Mouse (Mus musculus) layer of hippocampus, postnatal 36 days (tissue): Measurements from ENCODE around the gene Chchd5. TPM values are rescaled to one million over a fixed set of nuclear protein-coding genes. Genes with fewer than 3 reads are reported as not detected.

Experiments
- DNase-seq, 2 experiments: peaks; one replicate each; pipeline ENCODE4 v3.0.0; 2022
- total RNA-seq, 2 experiments: library from RNA; stranded (reverse); gene quantifications; 2 replicates each; pipeline ENCODE4 v1.2.3; 2021

Gene Chchd5
- total RNA-seq, 2 experiments from 2014 or later, result 10.8 to 12.4 TPM

DNA sequence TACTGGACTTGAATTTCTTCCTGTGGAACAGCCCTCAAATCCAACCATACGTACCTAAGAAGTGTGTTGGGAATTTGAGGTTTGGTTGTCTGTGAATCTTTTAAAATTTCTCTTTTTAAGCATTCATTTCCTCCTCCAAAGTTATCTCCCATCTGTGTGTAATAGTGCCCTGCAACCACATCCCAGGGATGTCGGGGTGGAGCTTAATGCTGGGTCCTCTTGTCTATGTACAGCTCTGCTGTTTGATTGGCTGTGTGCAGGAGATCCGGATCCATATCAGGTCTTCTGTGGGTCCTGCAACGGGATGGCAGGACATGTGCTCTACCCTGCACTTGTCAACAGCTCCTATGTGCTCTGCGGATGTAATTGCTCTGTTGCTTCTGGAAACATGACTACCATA, 35.3 kb downstream of the Chchd5 start:
- no peak for DNase-seq

DNA sequence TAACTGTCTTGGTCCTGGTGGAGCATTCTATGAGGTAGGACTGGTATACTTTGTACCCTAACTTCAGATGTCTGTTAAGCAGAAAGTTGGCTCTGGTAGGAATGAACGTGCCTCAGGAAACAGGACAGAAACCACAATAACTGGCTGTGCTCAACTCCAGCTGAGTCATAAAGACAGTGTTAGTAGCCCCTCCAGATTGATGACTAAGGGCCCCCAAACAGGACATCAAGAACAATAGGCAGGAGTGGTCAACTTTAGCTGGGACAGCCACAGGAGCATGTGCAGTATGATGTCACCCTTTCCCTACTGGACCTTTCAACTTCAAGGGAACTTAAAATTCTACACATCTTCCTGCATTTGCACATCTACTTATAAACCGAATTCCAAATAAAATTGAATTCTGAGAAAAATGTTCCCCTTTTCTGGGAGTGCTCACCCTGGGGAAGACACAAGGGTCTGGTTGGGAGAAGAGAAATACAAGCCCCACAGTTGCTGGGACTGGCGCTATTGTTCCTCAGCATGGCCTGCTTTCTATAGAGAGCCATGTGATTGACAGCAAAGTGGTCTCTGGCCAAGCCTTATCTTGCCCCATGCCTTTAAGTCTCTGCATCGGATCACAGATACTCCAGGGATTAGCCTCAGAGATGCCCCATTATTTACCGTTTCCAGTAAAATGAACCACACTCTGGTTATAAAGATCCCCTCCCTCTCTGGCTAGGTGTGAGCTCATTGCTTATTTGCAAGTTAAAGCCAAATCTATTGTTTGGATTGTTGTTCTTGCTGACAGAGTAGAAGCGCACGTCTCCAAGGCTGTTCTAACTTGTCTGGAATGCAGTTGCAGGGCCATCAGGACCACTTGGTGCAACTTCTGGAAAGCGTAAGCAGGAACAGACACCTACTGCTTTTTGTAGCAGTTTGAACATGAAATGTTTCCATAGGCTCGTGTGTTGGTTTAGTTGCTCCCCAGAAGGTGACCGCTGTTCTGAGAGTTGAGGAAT, 37.3 kb downstream of the Chchd5 start:
- DNase-seq, result no peak

DNA sequence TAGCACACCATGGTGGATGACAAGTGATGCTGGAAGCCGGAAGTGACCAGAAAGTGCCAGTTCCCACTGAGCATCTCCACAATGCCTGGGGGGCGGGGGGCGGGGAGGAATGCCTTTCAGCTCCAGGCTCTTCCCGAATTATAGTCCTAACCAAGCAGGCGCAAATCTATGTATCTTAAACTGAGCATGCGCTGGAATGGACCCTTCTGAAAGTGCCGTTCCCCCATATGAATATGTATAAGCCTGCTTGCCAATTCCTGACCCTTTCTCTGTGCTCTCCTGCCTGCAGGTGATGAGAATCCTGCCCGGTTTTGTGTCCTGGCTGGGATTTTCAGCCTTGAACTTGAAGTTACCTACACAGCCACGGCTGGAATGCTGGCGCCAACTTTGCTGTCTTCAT, 43.9 kb downstream of the Chchd5 start:
- no peak for DNase-seq

DNA sequence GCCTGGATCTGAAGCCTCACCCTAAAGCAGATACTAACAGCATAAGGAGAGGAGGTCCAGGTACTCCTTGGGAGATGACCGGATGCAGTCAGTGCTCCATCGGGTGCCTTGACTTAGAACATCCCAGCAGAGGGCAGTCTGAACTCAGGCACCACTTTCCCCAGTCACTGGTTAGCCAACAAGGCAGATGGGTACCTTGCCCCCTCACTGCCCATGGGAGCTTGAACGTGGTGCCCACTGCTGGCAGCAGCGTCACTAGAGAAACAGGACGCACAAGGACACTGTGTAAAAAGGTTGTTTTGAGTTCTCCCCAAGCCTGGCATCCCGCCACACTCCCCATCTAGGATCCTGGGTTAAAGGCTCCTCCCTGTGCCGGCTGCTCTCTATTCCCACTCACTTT, 45.0 kb downstream of the Chchd5 start:
- peak; percentile 49 to 53 for DNase-seq

DNA sequence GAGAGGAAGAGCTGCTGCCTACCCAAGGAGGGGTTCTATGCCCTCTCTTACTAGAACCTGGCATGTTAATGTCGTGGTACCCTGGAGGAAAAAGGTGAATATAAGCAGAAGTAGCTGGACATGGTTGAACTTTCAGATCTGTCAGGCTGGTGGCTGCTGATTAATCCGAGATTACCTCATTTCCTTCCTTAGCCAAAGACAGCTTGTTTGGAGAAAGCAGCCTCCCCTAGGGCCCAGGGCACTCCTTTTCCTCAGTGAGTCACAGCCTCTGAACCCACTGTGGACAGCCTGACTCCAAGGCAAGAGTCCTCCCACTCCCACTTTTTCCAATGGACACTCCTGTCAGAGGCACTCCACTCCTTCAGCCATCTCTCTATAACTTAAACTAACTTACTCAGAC, 46.1 kb downstream of the Chchd5 start:
- no peak for DNase-seq

DNA sequence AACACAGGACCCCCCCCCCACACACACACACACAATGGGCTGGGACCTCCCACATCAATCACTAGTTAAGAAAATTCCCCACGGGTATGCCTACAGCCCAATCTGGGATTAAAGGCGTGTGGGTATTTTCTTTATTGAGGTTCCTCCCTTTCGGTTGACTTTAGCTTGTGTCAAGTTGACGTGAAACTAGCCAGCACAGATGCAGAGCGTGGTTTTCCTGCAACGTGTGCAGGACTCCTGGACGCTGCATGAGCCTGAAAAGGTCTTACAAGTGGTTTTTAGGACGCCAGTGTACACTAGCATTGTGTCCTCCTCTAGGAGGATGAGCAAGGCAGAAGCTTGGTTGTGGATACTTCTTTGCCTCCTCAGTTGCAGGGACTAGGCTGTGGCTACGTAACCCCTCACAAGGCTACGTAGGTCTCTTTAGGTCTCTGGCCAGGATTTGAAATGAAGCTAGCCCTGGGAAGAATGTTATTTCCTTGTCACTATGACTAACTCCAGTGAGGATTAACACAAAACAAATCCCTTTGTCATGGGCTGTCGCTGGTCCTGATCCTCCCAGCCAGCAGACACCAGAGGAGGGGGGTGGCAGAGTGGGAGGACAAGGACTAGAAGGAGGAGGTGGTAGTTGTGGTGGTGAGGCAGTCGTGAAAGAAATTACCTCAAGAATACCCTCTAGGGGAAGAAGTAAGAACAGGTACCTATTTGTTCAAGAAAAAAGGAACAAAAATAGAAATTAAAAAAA, 47.3 kb downstream of the Chchd5 start:
- no peak for DNase-seq

DNA sequence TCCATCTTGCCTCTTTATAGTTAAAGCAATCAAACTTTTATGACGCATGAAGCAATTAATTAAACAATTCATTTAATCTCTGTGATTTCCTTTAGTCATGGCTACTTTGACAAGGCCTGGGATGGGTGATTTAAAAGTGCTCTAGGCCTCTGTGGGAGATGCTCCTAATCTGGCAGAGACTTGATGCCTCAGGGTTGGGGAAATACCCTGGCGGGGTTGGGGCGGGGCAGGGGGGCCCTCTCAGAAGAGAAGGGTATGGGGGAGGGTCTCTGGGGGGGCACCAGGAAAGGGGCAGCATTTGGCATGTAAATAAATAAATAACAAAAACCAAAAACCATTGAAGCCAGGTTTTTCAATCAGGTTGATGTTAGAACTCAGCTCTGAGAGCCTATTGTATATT, 48.2 kb downstream of the Chchd5 start:
- DNase-seq, result no peak

DNA sequence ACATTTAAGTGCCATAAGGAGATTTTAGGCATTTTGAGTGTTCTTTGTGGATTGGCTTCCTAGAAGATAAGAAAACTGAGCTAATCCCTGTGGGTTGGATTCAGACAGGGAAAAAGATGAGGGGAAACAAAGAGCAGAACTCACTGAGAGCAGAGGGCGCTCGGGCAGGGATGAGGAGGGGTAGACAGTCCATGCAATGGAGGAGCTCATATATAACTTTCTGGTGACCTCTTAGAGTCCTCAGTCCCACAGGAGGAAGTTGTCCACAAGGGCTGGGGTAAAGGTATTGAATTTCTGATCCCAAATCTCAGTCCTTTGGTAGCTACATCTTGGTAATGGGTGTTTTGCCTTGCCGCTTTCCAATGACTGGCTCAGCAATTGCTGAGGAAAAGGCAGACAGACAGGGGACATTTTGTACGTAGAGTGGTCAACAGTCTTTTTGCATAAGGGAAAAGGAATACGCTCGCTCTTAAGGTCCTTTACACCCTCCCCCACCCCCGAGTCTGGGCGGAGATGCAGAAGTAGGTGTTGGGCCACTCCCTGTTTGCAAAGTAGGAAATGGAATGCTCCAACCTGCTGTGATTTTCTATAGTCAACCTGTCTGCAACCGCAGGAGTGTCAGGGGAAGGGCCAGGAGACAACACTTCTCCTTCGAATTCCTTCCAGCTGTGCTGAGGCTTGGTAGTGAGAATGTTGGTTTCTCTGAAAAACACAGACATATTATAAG, 48.8 kb downstream of the Chchd5 start:
- no peak for DNase-seq

DNA sequence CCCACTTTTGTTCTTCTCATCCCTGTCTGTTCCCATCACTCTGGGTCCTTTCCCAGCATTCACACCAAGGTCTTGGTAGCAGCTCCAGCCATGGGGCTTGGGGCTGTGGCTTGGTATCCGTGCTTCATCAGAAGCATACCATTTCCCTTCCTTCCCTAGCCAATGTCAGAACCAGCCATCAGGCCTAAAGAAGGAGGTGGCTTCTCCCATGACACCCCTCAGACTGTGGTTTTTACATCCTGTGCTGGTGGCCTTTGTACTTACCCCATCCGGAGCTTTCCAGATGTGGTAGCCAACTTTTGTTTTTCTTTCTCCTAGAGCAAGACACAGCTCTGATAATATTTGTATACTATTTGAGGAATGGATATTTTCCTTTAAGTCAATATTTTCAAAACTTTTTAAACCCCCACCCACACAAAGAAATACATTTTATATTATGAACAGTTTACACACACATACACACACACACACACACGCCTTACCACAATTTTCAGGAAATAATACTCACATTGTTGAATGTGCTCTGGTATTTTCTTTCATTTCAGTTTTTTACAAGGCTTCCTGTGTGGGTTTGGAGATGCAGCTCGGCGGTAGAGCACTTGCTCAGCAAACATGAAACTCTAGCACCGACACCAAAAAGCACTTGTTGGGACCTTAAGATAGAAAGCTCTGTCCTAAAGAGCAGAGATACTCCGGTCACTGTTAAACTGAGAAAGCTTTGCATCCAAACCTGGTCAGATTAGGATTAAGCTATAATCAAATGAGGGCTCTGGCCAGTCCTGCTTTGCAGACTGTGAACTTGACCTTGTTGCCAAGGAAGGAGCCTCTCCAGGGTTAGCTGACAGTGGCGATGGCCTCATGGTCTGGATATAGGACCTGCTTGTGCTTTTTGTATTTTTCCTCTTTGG, 50.7 kb downstream of the Chchd5 start:
- DNase-seq, result no peak

DNA sequence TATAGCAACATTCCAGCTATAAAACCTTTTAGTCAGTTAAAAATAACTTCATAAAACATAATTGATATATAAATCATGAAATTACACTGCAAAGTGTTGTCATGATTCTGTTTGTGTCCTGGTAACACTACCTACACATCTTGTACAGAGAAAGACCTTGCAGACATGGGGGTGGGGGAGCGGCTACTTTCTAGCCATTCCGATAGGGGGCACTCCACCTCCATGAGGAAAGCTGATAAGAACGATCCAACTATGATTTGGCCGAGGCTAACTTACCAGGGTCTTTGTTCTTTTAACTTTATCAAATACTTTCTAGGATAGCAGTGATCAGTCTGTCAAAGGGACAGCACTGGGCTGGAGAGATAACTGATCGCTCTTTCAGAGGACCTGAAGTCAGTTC, 52.0 kb downstream of the Chchd5 start:
- DNase-seq, result no peak

DNA sequence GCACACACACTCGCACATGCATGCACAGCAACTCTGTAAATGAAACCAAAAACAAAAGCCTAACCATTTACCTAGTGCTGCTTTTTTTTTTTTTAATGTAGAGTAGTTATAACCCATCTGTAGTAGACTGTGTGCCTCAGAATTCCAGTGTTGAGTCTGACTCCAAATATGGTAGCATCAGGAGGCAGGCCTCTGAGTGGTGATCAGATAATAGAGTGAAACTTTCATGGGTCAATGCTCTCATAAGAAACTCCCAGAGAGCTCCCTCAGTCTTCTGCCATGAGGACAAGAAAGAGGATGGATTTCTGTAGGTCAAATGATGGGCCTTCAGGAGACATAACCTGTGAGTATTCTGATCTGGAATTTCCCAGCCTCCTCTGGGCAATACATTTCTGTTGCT, 52.9 kb downstream of the Chchd5 start:
- no peak for DNase-seq

DNA sequence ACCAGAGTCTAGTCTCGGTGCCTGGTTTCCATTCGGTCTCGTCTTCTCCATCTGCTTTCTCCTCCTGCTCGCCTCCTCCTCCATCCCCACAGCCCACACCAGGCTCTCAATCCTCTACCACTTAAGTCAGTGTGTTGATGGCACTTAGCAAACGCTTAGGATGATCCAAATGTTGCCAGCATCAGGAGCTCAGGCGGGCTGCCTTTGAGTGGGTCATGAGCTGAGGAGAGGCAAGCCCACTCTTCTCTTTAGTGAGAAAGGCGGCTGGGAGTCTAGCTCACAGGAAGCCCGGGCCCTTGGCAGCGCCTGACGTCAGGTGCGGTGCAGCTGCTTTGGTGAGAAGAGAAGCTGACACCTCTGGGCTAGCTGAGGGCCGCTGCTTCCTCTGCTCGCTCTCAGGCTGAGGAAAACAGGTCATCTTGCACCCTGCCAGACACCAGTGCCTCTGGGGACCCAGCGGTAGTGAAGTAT, 54.1 kb downstream of the Chchd5 start:
- peak; percentile 31 to 38 for DNase-seq

Other genes starting within 250 kb of the Chchd5 start
- gene Zc3h8, start 185.6 kb upstream of the Chchd5 start, total RNA-seq, result 1 to 10 TPM; 5.8 to 6.0 TPM
- 10 to 100 TPM; 15.6 to 17.2 TPM for gene Zc3h6, start 162.3 kb upstream of the Chchd5 start, total RNA-seq
- 1 to 10 TPM; 3.2 to 4.9 TPM for gene Gm10762, start 162.0 kb upstream of the Chchd5 start, total RNA-seq
- gene Vinac1, start 81.5 kb upstream of the Chchd5 start, total RNA-seq, result under 1 TPM in 1 of 2 experiments, not detected in 1; 0.07 TPM
- 10 to 100 TPM; 32.2 to 33.4 TPM for gene Ttl, start 63.8 kb upstream of the Chchd5 start, total RNA-seq
- gene Polr1b, start 28.7 kb upstream of the Chchd5 start, total RNA-seq, result 10 to 100 TPM; 16.0 to 18.3 TPM
- gene Slc20a1, start 69.1 kb downstream of the Chchd5 start, total RNA-seq, result 100 to 1,000 TPM; 115 to 119 TPM
- under 1 TPM; 0.43 to 0.52 TPM for gene Ckap2l, start 167.5 kb downstream of the Chchd5 start, total RNA-seq
- gene Il1a, start 180.3 kb downstream of the Chchd5 start, total RNA-seq, result under 1 TPM; 0.40 to 0.63 TPM
- gene Il1b, start 241.4 kb downstream of the Chchd5 start, total RNA-seq, result not detected